Mouse (Mus musculus) megakaryocyte, adult 5-6 weeks (primary cell): ENCODE data around the gene Rab11fip4. TPM values are rescaled to one million over a fixed set of nuclear protein-coding genes. Genes with fewer than 3 reads are reported as not detected.
A peak's percentile ranks its signal among the peaks of the same experiment; 100 is the strongest.

Experiments
- ATAC-seq: 2 replicates; pipeline ENCODE4 v1.8.0; 2016; ENCODE audit warnings: mild to moderate bottlenecking, inconsistent platforms; ENCODE audit not compliant: poor library complexity, severe bottlenecking
- total RNA-seq, 2 experiments: library from RNA; stranded (forward) in 1 of 2; stranded (reverse) in 1 of 2; fragments of 153-499, 151-499 nt in 1 of 2; fragments of 221-1000, 200-1000 nt in 1 of 2; gene quantifications; 2 replicates each; pipeline versions ENCODE4 v1.2.3 to v1.2.4; 2015 to 2017

Gene Rab11fip4
- total RNA-seq, 2 experiments from 2014 or later: 3.7 to 13.3 TPM

GRCm38 (mm10) chr11:79652257-79652656, 61.2 kb downstream of the Rab11fip4 start:
- ATAC-seq: peak; percentile 95

- ATAC-seq: peak; percentile 19; the same call in 1 of the 2 replicates
Measured at GRCm38 (mm10) chr11:79652921-79653575, 62.0 kb downstream of the Rab11fip4 start.

- ATAC-seq: no peak
Measured at GRCm38 (mm10) chr11:79654407-79654831, 63.4 kb downstream of the Rab11fip4 start.

GRCm38 (mm10) chr11:79655592-79655991, 64.6 kb downstream of the Rab11fip4 start:
- no peak for ATAC-seq

- ATAC-seq: no peak
Measured at GRCm38 (mm10) chr11:79656491-79656890, 65.5 kb downstream of the Rab11fip4 start.

GRCm38 (mm10) chr11:79657053-79657452, 66.0 kb downstream of the Rab11fip4 start:
- ATAC-seq: no peak

- ATAC-seq: peak; percentile 81
Measured at GRCm38 (mm10) chr11:79658205-79658825, 67.3 kb downstream of the Rab11fip4 start.

GRCm38 (mm10) chr11:79660361-79661205, 69.6 kb downstream of the Rab11fip4 start:
- ATAC-seq: peak; percentile 78

GRCm38 (mm10) chr11:79661877-79662545, 71.0 kb downstream of the Rab11fip4 start:
- no peak for ATAC-seq

GRCm38 (mm10) chr11:79663158-79663557, 72.1 kb downstream of the Rab11fip4 start:
- ATAC-seq: no peak

- peak; percentile 44 for ATAC-seq
Measured at GRCm38 (mm10) chr11:79663570-79663969, 72.6 kb downstream of the Rab11fip4 start.

GRCm38 (mm10) chr11:79666544-79666943, 75.5 kb downstream of the Rab11fip4 start:
- ATAC-seq: no peak

GRCm38 (mm10) chr11:79669210-79669609, 78.2 kb downstream of the Rab11fip4 start:
- peak; percentile 67 for ATAC-seq

- ATAC-seq: no peak
Measured at GRCm38 (mm10) chr11:79669947-79670346, 78.9 kb downstream of the Rab11fip4 start.

GRCm38 (mm10) chr11:79670411-79670945, 79.5 kb downstream of the Rab11fip4 start:
- 0 out of 2 replicates have a peak, but pooled peaks have one; percentile 14 for ATAC-seq

- no peak for ATAC-seq
Measured at GRCm38 (mm10) chr11:79671668-79672281, 80.8 kb downstream of the Rab11fip4 start.

- ATAC-seq: no peak
Measured at GRCm38 (mm10) chr11:79673072-79673471, 82.1 kb downstream of the Rab11fip4 start.

GRCm38 (mm10) chr11:79673717-79674116, 82.7 kb downstream of the Rab11fip4 start:
- peak; percentile 54 for ATAC-seq

- peak; percentile 74 for ATAC-seq
Measured at GRCm38 (mm10) chr11:79674231-79674630, 83.2 kb downstream of the Rab11fip4 start.

- peak; percentile 6; the same call in 1 of the 2 replicates for ATAC-seq
Measured at GRCm38 (mm10) chr11:79674632-79675031, 83.6 kb downstream of the Rab11fip4 start.
